Mouse (Mus musculus) mouse trophoblast stem cell (cell line): Measurements from ENCODE around the gene Slc28a3.

Experiments
- in situ Hi-C, 2 experiments: fragments of 300-500 bp; cut with MseI, MboI; formaldehyde crosslinking; loops; 2 replicates in 1 of 2; 3 replicates in 1 of 2; pipeline ENCODE4 v1.15.1; 2025

Slc28a3 gene

GRCm38 (mm10) chr13:58610716-58611115 is at the start of gene Slc28a3:
Gene Slc28a3 (minus strand): TSS chr13:58610877.
- in situ Hi-C loops = no loop called here

GRCm38 (mm10) chr13:58657987-58658386 is 47.3 kb upstream of the Slc28a3 start:
- in situ Hi-C loops = no loop called here

GRCm38 (mm10) chr13:58656885-58657284 is 46.2 kb upstream of the Slc28a3 start:
- in situ Hi-C loops = no loop called here

GRCm38 (mm10) chr13:58655552-58655951 is 44.9 kb upstream of the Slc28a3 start:
- in situ Hi-C loops = no loop called here

GRCm38 (mm10) chr13:58640330-58640729 is 29.7 kb upstream of the Slc28a3 start:
- in situ Hi-C loops = no loop called here

GRCm38 (mm10) chr13:58638950-58639349 is 28.3 kb upstream of the Slc28a3 start:
- in situ Hi-C loops = loop anchor here in 1 of 2 experiments (10.0 kb wide), 1 partner anchor 166 kb away; the partner anchor contains the start of gene Ntrk2

GRCm38 (mm10) chr13:58637360-58638002 is 26.8 kb upstream of the Slc28a3 start:
- in situ Hi-C loops = loop anchor here in 1 of 2 experiments (10.0 kb wide), 1 partner anchor 167 kb away; the partner anchor contains the start of gene Ntrk2

- in situ Hi-C loops = loop anchor here in 1 of 2 experiments (10.0 kb wide), 1 partner anchor 171 kb away; the partner anchor contains the start of gene Ntrk2
These were observed 23.2 kb upstream of the Slc28a3 start for GRCm38 (mm10) chr13:58633887-58634286.

GRCm38 (mm10) chr13:58630756-58631155 is 20.1 kb upstream of the Slc28a3 start:
- in situ Hi-C loops = loop anchor here in 1 of 2 experiments (10.0 kb wide), 1 partner anchor 174 kb away; the partner anchor contains the start of gene Ntrk2

GRCm38 (mm10) chr13:58629365-58630050 is 18.8 kb upstream of the Slc28a3 start:
- in situ Hi-C loops = loop anchor here in 1 of 2 experiments (10.0 kb wide), 1 partner anchor 175 kb away; the partner anchor contains the start of gene Ntrk2

GRCm38 (mm10) chr13:58622647-58623046 is 12.0 kb upstream of the Slc28a3 start:
- in situ Hi-C loops = no loop called here

- in situ Hi-C loops = no loop called here
These were observed 8.6 kb upstream of the Slc28a3 start for GRCm38 (mm10) chr13:58619301-58619700.

- in situ Hi-C loops = no loop called here
These were observed 618 bp downstream of the Slc28a3 start for GRCm38 (mm10) chr13:58610059-58610458.

GRCm38 (mm10) chr13:58601201-58601855 is 9.3 kb downstream of the Slc28a3 start:
- in situ Hi-C loops = no loop called here

- in situ Hi-C loops = no loop called here
These were observed 12.1 kb downstream of the Slc28a3 start for GRCm38 (mm10) chr13:58598578-58598977.

GRCm38 (mm10) chr13:58593129-58593528 is 17.5 kb downstream of the Slc28a3 start:
- in situ Hi-C loops = no loop called here

- in situ Hi-C loops = no loop called here
These were observed 18.8 kb downstream of the Slc28a3 start for GRCm38 (mm10) chr13:58591912-58592311.

- in situ Hi-C loops = no loop called here
These were observed 20.0 kb downstream of the Slc28a3 start for GRCm38 (mm10) chr13:58590630-58591029.

GRCm38 (mm10) chr13:58589517-58589858 is 21.2 kb downstream of the Slc28a3 start:
- in situ Hi-C loops = no loop called here

- in situ Hi-C loops = no loop called here
These were observed 21.8 kb downstream of the Slc28a3 start for GRCm38 (mm10) chr13:58588655-58589516.

- in situ Hi-C loops = no loop called here
These were observed 22.7 kb downstream of the Slc28a3 start for GRCm38 (mm10) chr13:58587962-58588361.
